ENCODE assay signal across 9 mouse cellular contexts in genomic region chr6:127335996-127336660, GRCm38 (mm10).
DNase-seq lines count a peak whose midpoint lies in the region; ATAC-seq lines count a peak whose summit lies in the region.
"Had no signal": no experiment of that assay in that cellular context is flagged by ENCODE, and none has a peak within 500 bp of the region (broad histone marks: within the 10 kb centered on the region; RNA-seq: fewer than 3 reads in every experiment).

No protein-coding gene starts in this region.

- intact Hi-C loops in heart, postnatal 10 days (cut with DNase I): no loop called here

- no peaks in the 10 kb centered on the region for H3K27me3 ChIP-seq in heart, embryonic 11.5 days (ENCODE audit: control insufficient read depth, insufficient read depth, low read length)
- 0 out of 2 replicates have a peak, but pooled peaks cover 9% of the 10 kb centered on the region for H3K27me3 ChIP-seq in hindbrain, embryonic 12.5 days
- H3K27me3 ChIP-seq in midbrain, embryonic 14.5 days (ENCODE audit: control insufficient read depth, insufficient read depth, low read length): no peaks in the 10 kb centered on the region

- peak overlapping the region; percentile 58 for H3K27ac ChIP-seq in heart, embryonic 11.5 days (ENCODE audit: low read depth, low read length)
- peak overlapping the region; percentile 81 for H3K27ac ChIP-seq in hindbrain, embryonic 12.5 days
- peak overlapping the region; percentile 70 for H3K27ac ChIP-seq in midbrain, embryonic 14.5 days (replicated peaks; ENCODE audit: low read depth, low read length)
- H3K27ac ChIP-seq: macrophage had no signal

- DNase-seq in heart, postnatal 10 days: no peak
- DNase-seq in ES-CJ7 (ENCODE audit: low read depth, low spot score): peak; percentile 55
- no peak for DNase-seq in midbrain, embryonic 14.5 days
- DNase-seq in cerebellum, postnatal 4 days (ENCODE audit: low spot score in 2 of 2): no peak
- no peak for DNase-seq in spleen, adult 18-20 months
- no peak for DNase-seq in frontal cortex, postnatal 14 days (ENCODE audit: low spot score in 2 of 2)

- peaks cover 46% of the 10 kb centered on the region for H3K4me1 ChIP-seq in heart, embryonic 11.5 days (ENCODE audit: control insufficient read depth, insufficient read depth, low read length)
- H3K4me1 ChIP-seq in hindbrain, embryonic 12.5 days: peaks cover 42% of the 10 kb centered on the region
- H3K4me1 ChIP-seq in midbrain, embryonic 14.5 days (ENCODE audit: control insufficient read depth, insufficient read depth, low read length): peaks cover 32% of the 10 kb centered on the region

- ATAC-seq in heart, embryonic 11.5 days (replicated peaks; ENCODE audit: insufficient number of reproducible peaks, low FRiP score, low TSS enrichment): no peak
- ATAC-seq in hindbrain, embryonic 12.5 days (ENCODE audit: low FRiP score): peak; percentile 5; the same call in 1 of the 2 replicates
- ATAC-seq in midbrain, embryonic 14.5 days (ENCODE audit: low FRiP score, low TSS enrichment): no peak

- 46% methylated on average over 12 of the region's 12 CpGs for WGBS in heart, embryonic 11.5 days (ENCODE audit: insufficient replicate concordance)
- 15% methylated on average over 12 of the region's 12 CpGs for WGBS in hindbrain, embryonic 12.5 days
- WGBS in midbrain, embryonic 14.5 days: 14% methylated on average over 12 of the region's 12 CpGs

- no peaks in the 10 kb centered on the region for H3K9me3 ChIP-seq in heart, embryonic 11.5 days (replicated peaks; ENCODE audit: control insufficient read depth, low read length)
- H3K9me3 ChIP-seq in hindbrain, embryonic 12.5 days (replicated peaks): no peaks in the 10 kb centered on the region
- H3K9me3 ChIP-seq in midbrain, embryonic 14.5 days (ENCODE audit: control insufficient read depth, low read length): no peaks in the 10 kb centered on the region

- no peaks in the 10 kb centered on the region for H3K36me3 ChIP-seq in heart, embryonic 11.5 days (ENCODE audit: control insufficient read depth, insufficient read depth, low read length)
- H3K36me3 ChIP-seq in hindbrain, embryonic 12.5 days: no peaks in the 10 kb centered on the region
- H3K36me3 ChIP-seq in midbrain, embryonic 14.5 days (ENCODE audit: control insufficient read depth, insufficient read depth, low read length): no peaks in the 10 kb centered on the region

- H3K4me3 ChIP-seq in heart, embryonic 11.5 days (ENCODE audit: low read depth, low read length): no peak overlapping the region
- no peak overlapping the region for H3K4me3 ChIP-seq in hindbrain, embryonic 12.5 days
- no peak overlapping the region for H3K4me3 ChIP-seq in midbrain, embryonic 14.5 days (replicated peaks; ENCODE audit: low read depth, low read length)

- no peak overlapping the region for H3K4me2 ChIP-seq in heart, embryonic 11.5 days
- peak overlapping the region; percentile 32 for H3K4me2 ChIP-seq in hindbrain, embryonic 12.5 days (replicated peaks)
- H3K4me2 ChIP-seq in midbrain, embryonic 14.5 days (ENCODE audit: low read length): peak overlapping the region; percentile 19; the same call in 1 of the 2 replicates

- H3K9ac ChIP-seq in heart, embryonic 11.5 days (ENCODE audit: low read depth, low read length): no peak overlapping the region; the same call in 1 of the 2 replicates
- no peak overlapping the region for H3K9ac ChIP-seq in hindbrain, embryonic 12.5 days
- H3K9ac ChIP-seq in midbrain, embryonic 14.5 days (replicated peaks; ENCODE audit: low read length): no peak overlapping the region
